Mouse (Mus musculus) gastrocnemius, adult 2 months (tissue): ENCODE measurements around the gene Lclat1. TPM values are rescaled to one million over a fixed set of nuclear protein-coding genes. Genes with fewer than 3 reads are reported as not detected.
A peak's percentile ranks its signal among the peaks of the same experiment; 100 is the strongest.

ENCODE experiments used
- DNase-seq: peaks from one replicate; pipeline ENCODE4 v3.0.0; 2022
- H3K27ac ChIP-seq: fragments of 200-600 bp; 2 replicates; pipeline ENCODE4 v1.8.1; 2022; ENCODE audit warnings: mild to moderate bottlenecking
- H3K4me3 ChIP-seq: fragments of 200-600 bp; 2 replicates; pipeline ENCODE4 v1.8.1; 2022; ENCODE audit warnings: mild to moderate bottlenecking, moderate library complexity
- CTCF ChIP-seq: fragments of 200-600 bp; IDR thresholded peaks from 2 replicates; pipeline ENCODE4 v1.8.1; 2022; ENCODE audit warnings: antibody characterized with exemption, mild to moderate bottlenecking, moderate library complexity
- intact Hi-C: fragments of 180-260 bp; cut with DNase I; formaldehyde crosslinking; loops from one replicate; pipeline ENCODE4 v1.15.1; 2025
- long read RNA-seq, 2 experiments: library from polyadenylated mRNA; stranded (forward); transcript quantifications; one replicate each; pipeline ENCODE4 v2.0.0; 2021
- total RNA-seq, 2 experiments: library from RNA; stranded (reverse); gene quantifications; 2 replicates each; pipeline ENCODE4 v1.2.3; 2021

The Lclat1 gene
- 10 to 100 TPM; 14.6 to 17.8 TPM for total RNA-seq
- long read RNA-seq, experiment 1, partial matches to known transcripts: 0 of 16 reads
- long read RNA-seq, experiment 1, other reads (novel, unspliced or antisense): 15 of 16 reads
- long read RNA-seq, experiment 2, partial matches to known transcripts: 0 of 11 reads
- long read RNA-seq, experiment 2, other reads (novel, unspliced or antisense): 10 of 11 reads

DNA sequence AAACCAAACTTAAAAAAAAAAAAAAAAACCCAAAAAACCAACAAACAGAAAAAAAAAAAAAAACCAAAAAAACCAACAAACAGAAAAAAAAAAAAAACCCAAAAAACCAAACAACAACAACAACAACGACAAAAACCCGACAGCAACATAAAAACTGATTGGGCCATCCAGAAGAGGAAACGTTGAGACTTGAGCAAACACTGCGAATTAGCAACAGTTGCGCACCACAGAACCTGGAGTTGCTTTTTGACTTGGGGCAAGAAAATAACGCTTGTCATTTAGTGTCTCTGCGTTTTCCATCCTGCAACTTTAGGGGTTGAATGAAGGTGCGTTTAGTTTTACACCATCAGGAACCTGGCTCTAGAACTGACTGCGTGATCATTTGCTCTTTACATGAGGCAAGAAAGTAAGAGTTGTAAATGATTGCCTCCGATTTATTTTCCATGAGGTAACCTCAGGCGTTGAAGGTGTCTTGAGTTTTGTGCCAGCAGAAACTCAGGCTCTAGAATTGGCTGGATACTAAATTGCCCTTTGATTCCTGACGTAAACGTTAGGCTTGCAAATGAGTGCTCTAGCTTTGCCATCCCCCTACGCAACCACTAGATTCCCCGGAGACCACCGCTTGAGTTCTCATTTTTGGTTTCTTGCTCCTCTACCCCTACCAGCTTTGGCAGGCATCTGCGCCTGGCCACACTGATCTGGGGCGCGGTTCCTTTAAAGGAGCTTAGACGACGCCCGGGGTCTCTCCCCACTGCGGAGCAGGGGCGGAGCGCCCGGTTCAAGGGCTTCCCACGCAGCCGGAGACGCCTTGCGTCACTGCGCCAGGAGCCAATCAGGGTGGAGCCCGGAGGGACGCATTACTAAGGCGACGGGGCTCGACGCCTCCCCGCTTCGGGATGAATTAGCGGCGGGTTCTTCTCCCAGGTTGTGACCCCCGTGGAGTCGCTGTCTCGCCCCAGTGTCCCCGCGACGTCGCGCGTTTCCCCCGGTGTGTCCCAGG, at the start of gene Lclat1:
Lclat1 (plus strand) TSS at position 828 of the 1,000 bp plus-strand sequence.
- H3K4me3 ChIP-seq: peak within 1 kb of the TSS; percentile 91
- H3K27ac ChIP-seq: peak within 1 kb of the TSS; percentile 86
- peak; percentile 96 for DNase-seq
- intact Hi-C loops: no loop called here
- TF ChIP-seq CTCF: no peak

GRCm38 (mm10) chr17:73058319-73058718, 49.5 kb upstream of the Lclat1 start:
- intact Hi-C loops: no loop called here
- DNase-seq: no peak
- Histone ChIP-seq H3K27ac (no peak overlapping the region), H3K4me3 (no peak overlapping the region)
- TF ChIP-seq CTCF: no peak

DNA sequence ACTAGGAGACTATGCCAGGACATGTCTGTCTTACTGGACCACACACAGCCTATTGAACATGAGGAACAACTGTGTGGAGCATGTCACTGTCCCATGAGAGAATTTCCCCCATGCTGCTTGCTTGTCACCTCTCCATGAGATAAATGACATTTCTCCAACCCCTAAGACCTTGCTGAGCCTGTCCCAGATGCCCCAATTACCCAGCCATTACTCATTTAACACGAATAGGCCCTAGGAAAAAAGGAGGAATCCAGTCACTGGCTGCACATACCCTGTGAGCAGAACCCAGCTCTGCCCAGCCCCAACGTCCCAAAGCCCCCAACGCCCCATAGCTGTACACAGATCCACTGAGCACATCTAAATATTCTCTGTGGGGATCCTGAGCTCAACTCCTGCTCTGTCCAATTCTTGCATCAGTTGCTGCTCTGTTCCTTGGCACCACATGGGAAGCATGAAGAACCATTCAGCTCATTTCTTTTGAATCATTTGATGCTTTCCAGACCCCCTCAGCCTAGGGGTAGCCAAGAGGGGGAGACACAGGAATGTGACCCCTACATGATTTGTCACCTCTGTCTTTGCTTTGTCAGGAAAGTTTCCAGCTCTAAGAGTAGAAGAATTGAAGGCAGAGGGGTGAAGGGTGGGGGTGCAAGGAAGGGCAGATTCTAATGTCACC, 47.4 kb upstream of the Lclat1 start:
- Histone ChIP-seq H3K27ac (no peak overlapping the region), H3K4me3 (no peak overlapping the region)
- intact Hi-C loops: no loop called here
- TF ChIP-seq CTCF: no peak
- no peak for DNase-seq

- no peak for DNase-seq
- TF ChIP-seq CTCF: no peak
- H3K27ac ChIP-seq: no peak overlapping the region
- intact Hi-C loops: no loop called here
- no peak overlapping the region for H3K4me3 ChIP-seq
These were observed 46.9 kb upstream of the Lclat1 start for GRCm38 (mm10) chr17:73060897-73061252.

DNA sequence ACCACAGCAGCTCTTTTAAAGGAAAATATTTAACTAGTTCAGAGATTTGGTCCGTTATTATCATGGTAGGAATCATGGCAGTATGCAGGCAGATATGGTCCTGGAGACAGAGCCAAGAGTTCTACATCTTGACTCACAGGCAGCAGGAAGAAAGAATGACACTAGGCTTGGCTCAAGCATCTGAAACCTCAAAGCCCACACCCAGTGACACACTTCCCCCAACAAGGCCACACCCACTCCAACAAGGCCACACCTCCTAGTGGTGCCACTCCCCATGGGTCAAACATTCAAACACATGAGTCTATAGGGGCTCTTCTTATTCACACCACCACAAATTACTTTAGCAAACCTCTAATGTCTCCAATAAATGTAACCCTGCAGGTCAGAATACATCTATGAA, 45.1 kb upstream of the Lclat1 start:
- no peak for DNase-seq
- no peak overlapping the region for H3K4me3 ChIP-seq
- intact Hi-C loops: no loop called here
- no peak for TF ChIP-seq CTCF
- H3K27ac ChIP-seq: no peak overlapping the region

DNA sequence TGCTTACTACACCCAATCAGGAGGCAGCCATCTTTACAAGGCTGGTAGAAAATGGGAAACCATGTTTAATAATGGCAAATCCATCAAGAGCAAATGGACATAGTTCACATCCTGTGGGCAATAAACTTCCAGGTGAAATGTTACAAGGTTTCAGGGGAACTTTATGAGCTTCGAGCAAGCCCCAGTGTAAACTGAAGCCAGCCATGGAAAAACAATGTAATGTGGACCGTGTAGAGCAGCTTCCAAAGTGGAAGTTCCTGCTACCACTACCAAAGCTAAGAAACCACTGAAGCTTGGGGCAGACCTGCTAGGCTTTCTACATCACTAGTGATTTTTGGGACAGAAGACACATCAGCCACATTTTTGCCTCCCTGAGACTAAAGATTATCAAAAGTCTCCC, 44.5 kb upstream of the Lclat1 start:
- intact Hi-C loops: no loop called here
- no peak for DNase-seq
- Histone ChIP-seq H3K4me3 (no peak overlapping the region), H3K27ac (no peak overlapping the region)
- no peak for TF ChIP-seq CTCF

DNA sequence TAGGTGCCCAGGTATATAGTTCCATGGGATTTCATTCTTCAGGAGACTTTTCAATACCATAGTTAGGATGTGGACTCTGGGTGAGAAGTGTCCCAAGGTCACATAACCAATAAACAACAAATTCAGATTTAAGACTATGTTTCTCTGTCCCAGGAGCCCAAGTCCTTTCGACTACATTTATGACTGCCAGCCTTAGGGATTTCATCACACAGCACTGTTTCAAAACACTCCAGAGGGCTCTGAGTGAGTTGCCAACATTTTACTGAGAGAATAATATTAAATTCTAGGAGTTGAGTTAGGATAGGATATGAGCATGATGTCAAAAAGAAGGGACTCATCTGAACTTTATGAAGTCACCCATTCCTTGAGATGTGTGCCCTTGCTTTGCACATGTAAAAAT, 44.0 kb upstream of the Lclat1 start:
- no peak for TF ChIP-seq CTCF
- DNase-seq: no peak
- Histone ChIP-seq H3K27ac (no peak overlapping the region), H3K4me3 (no peak overlapping the region)
- intact Hi-C loops: no loop called here

GRCm38 (mm10) chr17:73066387-73067169, 41.2 kb upstream of the Lclat1 start:
- no peak for DNase-seq
- Histone ChIP-seq H3K4me3 (no peak overlapping the region), H3K27ac (peak overlapping the region; percentile 51)
- TF ChIP-seq CTCF: no peak
- intact Hi-C loops: no loop called here

GRCm38 (mm10) chr17:73067423-73067822, 40.4 kb upstream of the Lclat1 start:
- no peak for TF ChIP-seq CTCF
- DNase-seq: peak; percentile 33
- peak overlapping the region; percentile 51 for H3K27ac ChIP-seq
- H3K4me3 ChIP-seq: no peak overlapping the region
- intact Hi-C loops: no loop called here

DNA sequence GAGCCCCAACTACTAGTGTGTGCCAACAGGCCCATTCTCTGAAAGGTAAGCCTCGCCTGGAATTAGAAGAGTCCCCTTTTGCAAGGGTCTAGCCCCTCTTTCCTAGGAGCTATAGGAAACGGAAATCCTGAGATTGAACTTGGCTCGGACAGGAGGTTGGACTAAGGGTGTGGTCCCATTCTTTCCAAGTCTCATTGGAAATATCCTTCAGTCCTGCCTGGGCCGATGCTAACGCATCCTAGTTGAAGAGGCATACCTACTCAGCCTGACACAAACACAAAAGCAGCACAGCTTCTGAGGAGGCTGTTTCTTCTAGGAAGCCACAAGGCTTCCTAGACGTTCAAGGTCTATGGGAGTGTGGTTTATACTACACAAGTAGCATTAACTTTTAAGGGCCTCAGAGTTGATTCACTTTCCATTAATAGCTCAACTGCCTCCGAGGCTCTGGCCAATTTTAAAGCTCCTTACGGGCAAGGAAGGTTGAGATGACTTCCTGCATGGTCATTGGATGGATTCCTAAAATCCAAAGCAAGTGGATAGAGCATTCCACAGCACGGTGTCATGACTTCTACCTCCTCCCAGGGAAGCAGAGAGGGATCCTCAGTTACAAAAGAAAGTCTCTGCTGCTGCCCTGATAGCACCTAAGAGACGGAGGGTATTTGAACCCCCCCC, 39.3 kb upstream of the Lclat1 start:
- no peak for DNase-seq
- no peak for TF ChIP-seq CTCF
- no peak overlapping the region for H3K4me3 ChIP-seq
- peak overlapping the region; percentile 51; the same call in 1 of the 2 replicates for H3K27ac ChIP-seq
- intact Hi-C loops: no loop called here

DNA sequence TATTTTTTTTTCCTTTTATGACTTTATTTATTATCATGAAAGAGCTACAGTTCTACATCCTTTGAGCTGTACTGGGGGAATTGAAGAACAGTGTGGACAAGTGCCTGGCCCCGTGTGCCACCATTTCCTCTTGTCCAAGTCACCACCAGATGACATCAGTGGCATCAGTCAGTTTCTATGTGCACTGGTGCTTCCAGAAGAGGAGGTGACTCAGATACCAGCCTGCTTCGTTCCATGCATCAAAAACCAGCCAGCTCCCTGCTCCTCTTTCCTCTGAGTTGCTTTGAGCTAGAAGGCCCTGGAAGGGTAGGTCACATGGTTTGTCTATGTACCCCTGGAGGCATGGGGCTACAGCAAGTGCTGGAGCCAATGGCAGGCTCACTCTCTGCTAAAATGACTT, 37.3 kb upstream of the Lclat1 start:
- no peak for TF ChIP-seq CTCF
- Histone ChIP-seq H3K27ac (no peak overlapping the region), H3K4me3 (no peak overlapping the region)
- DNase-seq: no peak
- intact Hi-C loops: no loop called here
